Mouse (Mus musculus) hindbrain, embryonic 10.5 days (tissue): ENCODE data around the gene Nxph4. TPM values are rescaled to one million over a fixed set of nuclear protein-coding genes. Genes with fewer than 3 reads are reported as not detected.

Experiments used
- DNase-seq: peaks from one replicate; pipeline ENCODE4 v3.0.0-alpha.2; 2017; ENCODE audit warnings: low spot score
- H3K27ac ChIP-seq: fragments of 300-500 bp; sonication (generic); 2 replicates; pipeline ENCODE4 v1.5.1; 2016; ENCODE audit warnings: mild to moderate bottlenecking, moderate library complexity
- H3K27me3 ChIP-seq: fragments of 300-500 bp; sonication (generic); 2 replicates; pipeline ENCODE4 v1.6.1; 2016; ENCODE audit warnings: mild to moderate bottlenecking; ENCODE audit not compliant: poor library complexity, insufficient read depth, severe bottlenecking
- H3K36me3 ChIP-seq: fragments of 300-500 bp; sonication (generic); 2 replicates; pipeline ENCODE4 v1.6.1; 2016; ENCODE audit warnings: mild to moderate bottlenecking, moderate library complexity
- H3K4me1 ChIP-seq: fragments of 300-500 bp; sonication (generic); replicated peaks from 2 replicates; pipeline ENCODE4 v1.6.1; 2016; ENCODE audit warnings: mild to moderate bottlenecking
- H3K4me3 ChIP-seq: fragments of 300-500 bp; sonication (generic); 2 replicates; pipeline ENCODE4 v1.5.1; 2016; ENCODE audit warnings: mild to moderate bottlenecking, moderate library complexity
- H3K9me3 ChIP-seq: fragments of 300-500 bp; sonication (generic); 2 replicates; pipeline ENCODE4 v1.6.1; 2016; ENCODE audit warnings: mild to moderate bottlenecking, moderate library complexity
- WGBS: fragments of 180-500 bp; shearing (Covaris S2); methylation state at CpG from one replicate; pipeline ENCODE4 v1.1.7; 2016; 5-methylcytosine and 5-hydroxymethylcytosine counted together
- polyA plus RNA-seq: library from polyadenylated mRNA; unstranded; fragments of >200 nt; fragmentation: Nextera tagmentation; extraction: Ambion mirVana; gene quantifications from 2 replicates; pipeline ENCODE4 v1.2.1, GENCODE M21; 2016

Gene Nxph4
- polyA plus RNA-seq, 1 experiment from 2014 or later = 70.9 TPM

DNA sequence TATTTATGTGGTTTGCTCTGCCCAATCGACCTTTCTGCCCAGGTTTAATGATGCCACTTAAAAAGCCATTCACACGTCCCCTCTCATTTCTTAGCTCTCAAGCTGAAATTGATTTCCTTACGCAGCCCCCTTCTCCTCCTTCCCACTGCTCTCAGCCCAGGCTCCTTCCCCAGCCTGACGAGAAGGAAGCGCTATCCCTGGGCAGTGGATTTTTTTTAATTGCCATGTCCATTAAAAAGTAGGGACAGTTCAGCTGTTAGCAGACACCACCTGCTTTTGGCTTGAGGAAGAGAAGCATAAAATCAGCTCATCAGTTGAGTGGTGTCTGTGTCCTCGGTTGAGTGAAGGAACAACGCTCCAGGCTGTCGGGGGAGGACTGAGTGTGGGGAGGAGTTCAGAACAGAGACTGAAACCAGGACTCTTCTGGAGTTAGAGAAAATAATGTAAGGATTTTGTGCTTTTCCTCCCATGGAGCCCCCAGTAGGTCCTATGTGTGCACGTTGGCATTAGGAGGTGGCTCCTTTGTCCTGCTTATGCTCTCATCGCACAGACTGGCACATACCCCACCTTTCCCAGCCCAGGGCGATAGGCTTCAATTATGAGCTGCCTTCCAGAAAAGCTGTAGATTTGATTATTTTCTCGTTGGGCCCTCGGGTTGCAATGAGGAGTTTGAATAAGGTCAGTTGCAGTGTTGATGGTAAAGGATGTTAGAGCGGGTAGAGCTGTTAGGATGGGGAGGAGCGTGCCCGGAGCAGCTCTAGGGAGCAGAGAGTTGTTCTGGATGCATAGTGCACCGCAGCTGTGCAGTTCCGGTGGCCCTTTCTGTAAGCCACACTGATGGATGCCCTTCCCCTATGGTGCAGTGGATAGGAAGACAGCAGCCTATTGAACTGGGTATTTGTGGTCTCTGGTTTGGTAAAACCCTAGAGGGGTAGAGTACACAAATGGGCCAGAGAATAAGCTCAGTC is 43.9 kb downstream of the Nxph4 start:
- H3K36me3 ChIP-seq = peaks cover 87% of the 10 kb centered on the region
- H3K4me3 ChIP-seq = no peak overlapping the region
- no peaks in the 10 kb centered on the region for H3K27me3 ChIP-seq
- DNase-seq = no peak
- peak overlapping the region; percentile 23; the same call in 1 of the 2 replicates for H3K27ac ChIP-seq
- no peaks in the 10 kb centered on the region for H3K9me3 ChIP-seq
- peaks cover 16% of the 10 kb centered on the region for H3K4me1 ChIP-seq
- 84% methylated on average over 18 of the region's 18 CpGs for WGBS

- Histone ChIP-seq H3K4me1 (peaks cover 16% of the 10 kb centered on the region), H3K27ac (no peak overlapping the region), H3K4me3 (no peak overlapping the region), H3K36me3 (peaks cover 87% of the 10 kb centered on the region), H3K9me3 (no peaks in the 10 kb centered on the region), H3K27me3 (no peaks in the 10 kb centered on the region)
- WGBS = 92% methylated on average over 7 of the region's 7 CpGs
- DNase-seq = no peak
These were observed 45.5 kb downstream of the Nxph4 start for GRCm38 (mm10) chr10:127488856-127489255.

GRCm38 (mm10) chr10:127485235-127485634 is 49.1 kb downstream of the Nxph4 start:
- DNase-seq = no peak
- H3K4me3 ChIP-seq = no peak overlapping the region
- H3K27ac ChIP-seq = no peak overlapping the region
- no peaks in the 10 kb centered on the region for H3K9me3 ChIP-seq
- H3K36me3 ChIP-seq = peaks cover 75% of the 10 kb centered on the region
- WGBS = 93% methylated on average over 10 of the region's 10 CpGs
- H3K4me1 ChIP-seq = 0 out of 2 replicates have a peak, but pooled peaks cover 1% of the 10 kb centered on the region
- H3K27me3 ChIP-seq = no peaks in the 10 kb centered on the region

DNA sequence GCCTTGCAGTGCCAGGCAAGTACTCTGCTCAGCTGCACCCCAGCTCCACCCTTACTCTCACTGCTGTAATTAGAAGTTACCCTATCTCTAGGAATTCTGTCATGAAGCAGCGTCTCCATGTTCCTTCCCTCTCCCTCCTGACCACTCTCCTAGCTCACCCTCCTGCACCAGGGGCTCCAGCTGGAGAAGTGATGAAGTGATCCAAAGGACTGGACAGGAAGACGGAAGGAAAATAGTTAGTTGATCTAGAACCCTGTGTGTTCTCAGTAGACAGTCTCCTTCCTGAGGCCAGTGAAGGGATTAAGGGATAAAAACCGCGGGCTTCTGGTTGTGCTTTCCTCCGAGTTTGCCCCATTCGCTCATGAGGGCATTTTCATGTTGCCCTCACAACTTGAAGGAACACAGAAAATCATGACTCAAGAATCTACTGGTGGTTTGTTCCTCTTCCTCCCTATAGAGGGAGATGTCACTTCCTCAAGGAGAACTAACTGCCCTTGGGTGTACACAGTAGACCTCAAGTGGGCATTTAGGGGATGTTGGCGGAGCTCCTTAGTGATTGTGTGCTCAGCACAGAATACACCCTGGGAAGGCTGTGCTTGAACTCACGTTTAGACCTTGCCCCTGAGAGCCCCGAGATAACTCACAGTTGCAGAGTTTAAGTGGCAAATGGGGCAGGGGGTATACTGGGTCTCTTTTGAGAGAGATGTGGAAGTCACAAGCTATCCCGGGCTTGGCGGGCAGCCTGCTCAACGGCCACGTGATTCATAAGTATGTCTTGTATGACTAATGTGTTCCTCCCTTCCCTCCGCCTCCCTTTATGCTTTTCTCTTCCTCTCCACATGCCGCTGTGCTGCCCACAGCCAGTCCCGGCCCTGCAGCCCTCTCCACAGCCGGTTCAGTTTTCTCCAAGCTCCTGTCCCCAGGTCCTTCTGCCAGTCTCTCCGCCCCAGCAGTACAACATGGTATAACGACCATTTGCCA is 53.2 kb downstream of the Nxph4 start:
- no peak for DNase-seq
- no peak overlapping the region for H3K27ac ChIP-seq
- WGBS = 89% methylated on average over 19 of the region's 19 CpGs
- no peaks in the 10 kb centered on the region for H3K9me3 ChIP-seq
- peaks cover 81% of the 10 kb centered on the region for H3K36me3 ChIP-seq
- H3K4me3 ChIP-seq = no peak overlapping the region
- H3K27me3 ChIP-seq = no peaks in the 10 kb centered on the region
- H3K4me1 ChIP-seq = no peaks in the 10 kb centered on the region

- Histone ChIP-seq H3K27me3 (no peaks in the 10 kb centered on the region), H3K36me3 (peaks cover 77% of the 10 kb centered on the region), H3K9me3 (no peaks in the 10 kb centered on the region), H3K4me3 (no peak overlapping the region), H3K4me1 (no peaks in the 10 kb centered on the region), H3K27ac (no peak overlapping the region)
- WGBS = 97% methylated on average over 4 of the region's 4 CpGs
- no peak for DNase-seq
These were observed 55.2 kb downstream of the Nxph4 start for GRCm38 (mm10) chr10:127479131-127479530.

- Histone ChIP-seq H3K4me3 (no peak overlapping the region), H3K27me3 (no peaks in the 10 kb centered on the region), H3K36me3 (peaks cover 81% of the 10 kb centered on the region), H3K9me3 (no peaks in the 10 kb centered on the region), H3K4me1 (no peaks in the 10 kb centered on the region), H3K27ac (no peak overlapping the region)
- WGBS = 85% methylated on average over 7 of the region's 7 CpGs
- DNase-seq = no peak
These were observed 57.1 kb downstream of the Nxph4 start for GRCm38 (mm10) chr10:127477301-127477700.

DNA sequence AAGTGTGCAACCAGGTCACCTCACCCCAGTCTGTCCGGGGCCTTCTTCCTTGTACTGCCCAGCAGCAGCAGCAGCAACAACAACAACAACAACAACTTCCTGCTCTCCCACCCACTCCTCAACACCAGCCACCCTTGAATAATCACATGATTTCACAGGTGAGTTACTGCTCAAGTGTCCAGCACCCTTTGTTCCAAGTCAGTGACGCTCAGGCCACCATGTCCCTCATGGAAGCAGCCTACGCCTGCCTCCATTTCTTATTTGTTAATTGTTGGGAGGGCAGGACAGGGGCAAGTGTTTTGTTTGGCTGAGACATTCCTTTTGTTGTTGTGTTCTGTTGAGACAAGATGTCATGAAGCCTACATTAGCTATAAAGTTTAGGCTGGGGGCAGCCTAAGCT is 57.8 kb downstream of the Nxph4 start:
- Histone ChIP-seq H3K36me3 (peaks cover 83% of the 10 kb centered on the region), H3K4me3 (no peak overlapping the region), H3K27me3 (no peaks in the 10 kb centered on the region), H3K27ac (no peak overlapping the region), H3K4me1 (peaks cover 2% of the 10 kb centered on the region; the same call in 1 of the 2 replicates), H3K9me3 (no peaks in the 10 kb centered on the region)
- 80% methylated on average over 3 of the region's 3 CpGs for whole genome bisulfite sequencing
- DNase-seq = no peak

Other genes starting within 250 kb of the Nxph4 start
- gene Mbd6, start 245.5 kb downstream of the Nxph4 start, polyA plus RNA-seq = 12.8 and 16.3 TPM in 2 replicates
- 171 and 174 TPM in 2 replicates for gene Mars, start 222.8 kb downstream of the Nxph4 start, polyA plus RNA-seq
- gene Arhgap9, start 212.6 kb downstream of the Nxph4 start, polyA plus RNA-seq = 1.8 and 2.5 TPM in 2 replicates
- 7.1 and 7.3 TPM in 2 replicates for gene Gli1, start 192.6 kb downstream of the Nxph4 start, polyA plus RNA-seq
- not detected in 2 replicates for gene Inhbe, start 180.1 kb downstream of the Nxph4 start, polyA plus RNA-seq
- gene Inhbc, start 164.1 kb downstream of the Nxph4 start, polyA plus RNA-seq = 0.13 TPM in 1 of 2 replicates, not detected in the other
- gene R3hdm2, start 154.2 kb downstream of the Nxph4 start, polyA plus RNA-seq = 31.0 and 35.5 TPM in 2 replicates
- 0.72 and 1.5 TPM in 2 replicates for gene Stac3, start 32.9 kb downstream of the Nxph4 start, polyA plus RNA-seq
- 8.1 and 10.5 TPM in 2 replicates for gene Ndufa4l2, start 19.6 kb downstream of the Nxph4 start, polyA plus RNA-seq
- gene Shmt2, start 12.1 kb downstream of the Nxph4 start, polyA plus RNA-seq = 103 and 118 TPM in 2 replicates
- 55.7 and 71.7 TPM in 2 replicates for gene Lrp1, start 86.6 kb upstream of the Nxph4 start, polyA plus RNA-seq
- gene Stat6, start 108.4 kb upstream of the Nxph4 start, polyA plus RNA-seq = 8.9 and 9.5 TPM in 2 replicates
- gene Nemp1, start 132.3 kb upstream of the Nxph4 start, polyA plus RNA-seq = 7.7 and 10.2 TPM in 2 replicates
- gene Nab2, start 134.0 kb upstream of the Nxph4 start, polyA plus RNA-seq = 6.6 and 6.8 TPM in 2 replicates
- 0.37 and 0.51 TPM in 2 replicates for gene Myo1a, start 170.6 kb upstream of the Nxph4 start, polyA plus RNA-seq
- not detected in 2 replicates for gene Tac2, start 189.9 kb upstream of the Nxph4 start, polyA plus RNA-seq
- 4.4 and 4.7 TPM in 2 replicates for gene Zbtb39, start 205.0 kb upstream of the Nxph4 start, polyA plus RNA-seq
- gene Gpr182, start 217.2 kb upstream of the Nxph4 start, polyA plus RNA-seq = 0.43 and 0.52 TPM in 2 replicates
- not detected in 2 replicates for gene Rdh1, start 225.2 kb upstream of the Nxph4 start, polyA plus RNA-seq
- 0.11 TPM in 1 of 2 replicates, not detected in the other for gene Rdh16f1, start 225.2 kb upstream of the Nxph4 start, polyA plus RNA-seq
- not detected in 2 replicates for gene Rdh9, start 241.8 kb upstream of the Nxph4 start, polyA plus RNA-seq